Mouse (Mus musculus): ENCODE measurements around the gene Tomm40. TPM values are rescaled to one million over a fixed set of nuclear protein-coding genes. Genes with fewer than 3 reads are reported as not detected.

Tomm40 gene
- total RNA-seq (2023), result 52.4 to 61.9 TPM (median 55.5 TPM) in 4 replicates

GRCm38 (mm10) chr7:19715239-19716054 is at the start of gene Tomm40:
Gene Tomm40 (minus strand): TSS chr7:19715438.

GRCm38 (mm10) chr7:19750217-19751069 is 35.2 kb upstream of the Tomm40 start, which contains the start of gene Nectin2:
Gene Nectin2 (minus strand): TSS chr7:19750483.

GRCm38 (mm10) chr7:19698907-19699826 is 16.1 kb downstream of the Tomm40 start, which contains the start of gene Apoe:
Gene Apoe (minus strand): TSS chr7:19699188.

GRCm38 (mm10) chr7:19691873-19692865 is 23.1 kb downstream of the Tomm40 start, which contains the start of gene Apoc1:
Gene Apoc1 (minus strand): TSS chr7:19692660.

GRCm38 (mm10) chr7:19681202-19681694 is 34.0 kb downstream of the Tomm40 start, which contains the start of the genes Gm44805 and Apoc4:
Gene Gm44805 (minus strand): TSS chr7:19681423.
Gene Apoc4 (minus strand): TSS chr7:19681479.

GRCm38 (mm10) chr7:19677872-19678271 is 37.4 kb downstream of the Tomm40 start, which contains the start of gene Apoc2:
Gene Apoc2 (minus strand): TSS chr7:19677941.

GRCm38 (mm10) chr7:19664955-19665841 is 50.0 kb downstream of the Tomm40 start, which contains the start of gene Clptm1:
Gene Clptm1 (minus strand): TSS chr7:19665033.

Other genes with a start within 250 kb of the Tomm40 start
- 3.1 to 5.3 TPM (median 4.6 TPM) in 4 replicates for gene Bloc1s3, start 207.1 kb downstream of the Tomm40 start, total RNA-seq (2023)
- 27.9 to 35.9 TPM (median 30.9 TPM) in 4 replicates for gene Trappc6a, start 207.0 kb downstream of the Tomm40 start, total RNA-seq (2023)
- 0.31 to 0.78 TPM (median 0.53 TPM) in 4 replicates for gene Nkpd1, start 197.6 kb downstream of the Tomm40 start, total RNA-seq (2023)
- gene Ppp1r37, start 152.4 kb downstream of the Tomm40 start, total RNA-seq (2023), result 55.1 to 64.0 TPM (median 60.2 TPM) in 4 replicates
- gene Zfp296, start 138.2 kb downstream of the Tomm40 start, total RNA-seq (2023), result 9.7 to 13.7 TPM (median 12.6 TPM) in 4 replicates
- 72.4 to 80.4 TPM (median 77.1 TPM) in 4 replicates for gene Gemin7, start 137.8 kb downstream of the Tomm40 start, total RNA-seq (2023)
- 94.5 to 107 TPM (median 98.1 TPM) in 4 replicates for gene Clasrp, start 111.0 kb downstream of the Tomm40 start, total RNA-seq (2023)
- gene Relb, start 86.0 kb downstream of the Tomm40 start, total RNA-seq (2023), result 113 to 122 TPM (median 116 TPM) in 4 replicates
- gene Clptm1, start 50.4 kb downstream of the Tomm40 start, total RNA-seq (2023), result 64.7 to 85.0 TPM (median 67.9 TPM) in 4 replicates
- not detected in 4 replicates for gene Apoc2, start 37.5 kb downstream of the Tomm40 start, total RNA-seq (2023)
- not detected in 4 replicates for gene Gm44805, start 34.0 kb downstream of the Tomm40 start, total RNA-seq (2023)
- not detected in 4 replicates for gene Apoc4, start 34.0 kb downstream of the Tomm40 start, total RNA-seq (2023)
- gene Apoc1, start 22.8 kb downstream of the Tomm40 start, total RNA-seq (2023), result not detected in 4 replicates
- gene Apoe, start 16.2 kb downstream of the Tomm40 start, total RNA-seq (2023), result 69.0 to 80.2 TPM (median 73.6 TPM) in 4 replicates
- not detected in 4 replicates for gene Nectin2, start 35.0 kb upstream of the Tomm40 start, total RNA-seq (2023)
- gene Bcam, start 55.6 kb upstream of the Tomm40 start, total RNA-seq (2023), result not detected in 4 replicates
- gene Cblc, start 81.4 kb upstream of the Tomm40 start, total RNA-seq (2023), result 1.2 to 3.7 TPM (median 2.1 TPM) in 3 of 4 replicates, not detected in the other
- gene Bcl3, start 107.3 kb upstream of the Tomm40 start, total RNA-seq (2023), result 57.3 to 76.7 TPM (median 71.4 TPM) in 4 replicates
- gene Gm19345, start 136.6 kb upstream of the Tomm40 start, total RNA-seq (2023), result not detected in 4 replicates
- gene Ceacam16, start 145.9 kb upstream of the Tomm40 start, total RNA-seq (2023), result 13.2 to 20.2 TPM (median 15.3 TPM) in 4 replicates
- not detected in 4 replicates for gene Ceacam19, start 172.5 kb upstream of the Tomm40 start, total RNA-seq (2023)
- 18.8 to 24.1 TPM (median 21.6 TPM) in 4 replicates for gene Pvr, start 205.7 kb upstream of the Tomm40 start, total RNA-seq (2023)
- gene Igsf23, start 235.3 kb upstream of the Tomm40 start, total RNA-seq (2023), result not detected in 4 replicates
- gene Ceacam20, start 250.0 kb upstream of the Tomm40 start, total RNA-seq (2023), result not detected in 4 replicates